Mouse (Mus musculus) liver, postnatal 0 days (tissue): ENCODE measurements around the gene Mrtfb. TPM values are rescaled to one million over a fixed set of nuclear protein-coding genes. Genes with fewer than 3 reads are reported as not detected.
"Not testable (repeated sequence)": the region's sequence is repeated elsewhere in the genome, so short reads cannot be mapped to it uniquely, and the experiment has no call there.

ENCODE experiments used
- ATAC-seq: fragments of 200-750 bp; cut with Nextera tagmentation; 2 replicates; pipeline ENCODE4 v1.8.0; 2017; ENCODE audit warnings: mild to moderate bottlenecking, moderate library complexity
- DNase-seq: peaks from one replicate; pipeline ENCODE4 v3.0.0-alpha.2; 2016
- H3K27ac ChIP-seq: fragments of 300-500 bp; sonication (generic); 2 replicates; pipeline ENCODE4 v1.5.1; 2014; ENCODE audit warnings: antibody characterized with exemption, moderate library complexity, mild to moderate bottlenecking, low read depth
- H3K27me3 ChIP-seq: fragments of 300-500 bp; sonication (generic); 2 replicates; pipeline ENCODE4 v1.6.1; 2014; ENCODE audit warnings: low read length, control low read depth, mixed read lengths; ENCODE audit not compliant: insufficient read depth
- H3K36me3 ChIP-seq: fragments of 300-500 bp; sonication (generic); replicated peaks from 2 replicates; pipeline ENCODE4 v1.6.1; 2014; ENCODE audit warnings: mild to moderate bottlenecking, control low read depth, low read length, moderate library complexity, mixed read lengths; ENCODE audit not compliant: insufficient read depth
- H3K4me1 ChIP-seq: fragments of 300-500 bp; sonication (generic); 2 replicates; pipeline ENCODE4 v1.6.1; 2014; ENCODE audit warnings: antibody characterized with exemption, mild to moderate bottlenecking, control low read depth; ENCODE audit not compliant: insufficient read depth
- H3K4me2 ChIP-seq: fragments of 300-500 bp; sonication (generic); 2 replicates; pipeline ENCODE4 v1.6.1; 2014; ENCODE audit warnings: low read depth, mild to moderate bottlenecking, low read length, moderate library complexity, mixed read lengths
- H3K4me3 ChIP-seq: fragments of 300-500 bp; sonication (generic); 2 replicates; pipeline ENCODE4 v1.5.1; 2014; ENCODE audit warnings: low read depth, low read length
- H3K9ac ChIP-seq: fragments of 300-500 bp; sonication (generic); replicated peaks from 2 replicates; pipeline ENCODE4 v1.6.1; 2014; ENCODE audit warnings: mild to moderate bottlenecking, moderate library complexity
- H3K9me3 ChIP-seq: fragments of 300-500 bp; sonication (generic); 2 replicates; pipeline ENCODE4 v1.6.1; 2016; ENCODE audit warnings: mild to moderate bottlenecking, control low read depth, low read length, mixed read lengths
- CTCF ChIP-seq: sonication (generic); IDR thresholded peaks from 2 replicates; pipeline ENCODE4 v1.5.1; 2016; ENCODE audit warnings: antibody characterized with exemption, low read depth
- EP300 ChIP-seq: IDR thresholded peaks from 2 replicates; pipeline ENCODE4 v1.6.1; 2016; ENCODE audit warnings: antibody characterized with exemption, low read depth, mild to moderate bottlenecking
- WGBS: fragments of 180-500 bp; shearing (Covaris S2); extraction: QIAGEN DNeasy Blood & Tissue Kit; methylation state at CpG from one replicate; pipeline ENCODE4 v1.1.7; 2014; ENCODE audit not compliant: insufficient replicate concordance; 5-methylcytosine and 5-hydroxymethylcytosine counted together
- polyA plus RNA-seq: library from polyadenylated mRNA; unstranded; fragments of >200 nt; fragmentation: Nextera tagmentation; extraction: Ambion mirVana; gene quantifications from 2 replicates; pipeline ENCODE4 v1.2.1, GENCODE M21; 2015

Mrtfb gene
- polyA plus RNA-seq, 1 experiment from 2014 or later: 5.8 TPM

GRCm38 (mm10) chr16:13267350-13267904 lies 11.1 kb downstream of the Mrtfb start:
- Histone ChIP-seq H3K4me1 (no peaks in the 10 kb centered on the region), H3K9me3 (no peaks in the 10 kb centered on the region), H3K4me2 (no peak overlapping the region), H3K36me3 (peaks cover 14% of the 10 kb centered on the region), H3K4me3 (no peak overlapping the region), H3K27me3 (no peaks in the 10 kb centered on the region), H3K9ac (no peak overlapping the region), H3K27ac (no peak overlapping the region)
- WGBS: 76% methylated on average over 3 of the region's 3 CpGs
- TF ChIP-seq CTCF: no peak
- no peak for TF ChIP-seq EP300
- DNase-seq (no peak), ATAC-seq (no peak)

- ATAC-seq: no peak
- H3K36me3 ChIP-seq: peaks cover 14% of the 10 kb centered on the region
- H3K27me3 ChIP-seq: no peaks in the 10 kb centered on the region
- no peaks in the 10 kb centered on the region for H3K9me3 ChIP-seq
- H3K9ac ChIP-seq: no peak overlapping the region
- WGBS: 63% methylated on average over 2 of the region's 2 CpGs
- no peak overlapping the region for H3K4me2 ChIP-seq
- TF ChIP-seq CTCF: no peak
- TF ChIP-seq EP300: no peak
- no peak overlapping the region for H3K4me3 ChIP-seq
- DNase-seq: no peak
- no peak overlapping the region for H3K27ac ChIP-seq
- no peaks in the 10 kb centered on the region for H3K4me1 ChIP-seq
These were observed 13.1 kb downstream of the Mrtfb start for GRCm38 (mm10) chr16:13269426-13269825.

- Histone ChIP-seq H3K4me2 (no peak overlapping the region), H3K27me3 (no peaks in the 10 kb centered on the region), H3K4me1 (no peaks in the 10 kb centered on the region), H3K9ac (no peak overlapping the region), H3K27ac (peak overlapping the region; percentile 70), H3K4me3 (no peak overlapping the region), H3K9me3 (no peaks in the 10 kb centered on the region), H3K36me3 (0 out of 2 replicates have a peak, but pooled peaks cover 4% of the 10 kb centered on the region)
- DNase-seq: no peak
- ATAC-seq: peak; percentile 84
- TF ChIP-seq EP300: no peak
- TF ChIP-seq CTCF: no peak
- 61% methylated on average over 2 of the region's 2 CpGs for WGBS
These were observed 20.0 kb downstream of the Mrtfb start for GRCm38 (mm10) chr16:13276258-13276657.

GRCm38 (mm10) chr16:13276709-13277399 lies 20.6 kb downstream of the Mrtfb start:
- no peak overlapping the region for H3K9ac ChIP-seq
- no peak overlapping the region for H3K4me3 ChIP-seq
- no peaks in the 10 kb centered on the region for H3K9me3 ChIP-seq
- ATAC-seq: peak; percentile 43; the same call in 1 of the 2 replicates
- H3K27ac ChIP-seq: peak overlapping the region; percentile 70
- DNase-seq: no peak
- no peaks in the 10 kb centered on the region for H3K4me1 ChIP-seq
- H3K4me2 ChIP-seq: no peak overlapping the region
- 66% methylated on average over 3 of the region's 3 CpGs for WGBS
- 0 out of 2 replicates have a peak, but pooled peaks cover 4% of the 10 kb centered on the region for H3K36me3 ChIP-seq
- TF ChIP-seq CTCF (no peak), EP300 (no peak)
- H3K27me3 ChIP-seq: no peaks in the 10 kb centered on the region

- not testable (repeated sequence) for H3K27ac ChIP-seq, DNase-seq, H3K36me3 ChIP-seq, H3K4me1 ChIP-seq, H3K9ac ChIP-seq, ATAC-seq, H3K9me3 ChIP-seq, H3K4me3 ChIP-seq, H3K4me2 ChIP-seq, H3K27me3 ChIP-seq
These were observed 30.1 kb downstream of the Mrtfb start for GRCm38 (mm10) chr16:13286425-13286824.

- ATAC-seq: no peak
- H3K27ac ChIP-seq: no peak overlapping the region
- TF ChIP-seq EP300 (no peak), CTCF (no peak)
- H3K36me3 ChIP-seq: no peaks in the 10 kb centered on the region
- no peak overlapping the region for H3K4me3 ChIP-seq
- H3K27me3 ChIP-seq: no peaks in the 10 kb centered on the region
- H3K9me3 ChIP-seq: no peaks in the 10 kb centered on the region
- no peak for DNase-seq
- H3K9ac ChIP-seq: no peak overlapping the region
- H3K4me2 ChIP-seq: no peak overlapping the region
- H3K4me1 ChIP-seq: peaks cover 9% of the 10 kb centered on the region; the same call in 1 of the 2 replicates
- 65% methylated on average over 1 of the region's 1 CpGs for WGBS
These were observed 41.6 kb downstream of the Mrtfb start for GRCm38 (mm10) chr16:13297860-13298259.
